Mouse (Mus musculus) ES-Bruce4 (cell line): Measurements from ENCODE around the gene Ccdc106.

Experiments
- CTCF ChIP-seq: IDR thresholded peaks from one replicate; pipeline ENCODE4 v1.8.1; 2011; ENCODE audit warnings: low read depth, low read length
- EP300 ChIP-seq: IDR thresholded peaks from 2 replicates; pipeline ENCODE4 v1.6.1; 2011; ENCODE audit warnings: low read depth, low read length; ENCODE audit not compliant: insufficient read depth
- POLR2A ChIP-seq: IDR thresholded peaks from one replicate; pipeline ENCODE4 v1.8.1; 2011; ENCODE audit warnings: low read length; ENCODE audit not compliant: insufficient read depth

GRCm38 (mm10) chr7:5038940-5039339, 18.6 kb downstream of the Ccdc106 start:
- TF ChIP-seq POLR2A (no peak), CTCF (no peak), EP300 (no peak)
